Mouse (Mus musculus): ENCODE data around the gene Peg10.

Gene Peg10

DNA sequence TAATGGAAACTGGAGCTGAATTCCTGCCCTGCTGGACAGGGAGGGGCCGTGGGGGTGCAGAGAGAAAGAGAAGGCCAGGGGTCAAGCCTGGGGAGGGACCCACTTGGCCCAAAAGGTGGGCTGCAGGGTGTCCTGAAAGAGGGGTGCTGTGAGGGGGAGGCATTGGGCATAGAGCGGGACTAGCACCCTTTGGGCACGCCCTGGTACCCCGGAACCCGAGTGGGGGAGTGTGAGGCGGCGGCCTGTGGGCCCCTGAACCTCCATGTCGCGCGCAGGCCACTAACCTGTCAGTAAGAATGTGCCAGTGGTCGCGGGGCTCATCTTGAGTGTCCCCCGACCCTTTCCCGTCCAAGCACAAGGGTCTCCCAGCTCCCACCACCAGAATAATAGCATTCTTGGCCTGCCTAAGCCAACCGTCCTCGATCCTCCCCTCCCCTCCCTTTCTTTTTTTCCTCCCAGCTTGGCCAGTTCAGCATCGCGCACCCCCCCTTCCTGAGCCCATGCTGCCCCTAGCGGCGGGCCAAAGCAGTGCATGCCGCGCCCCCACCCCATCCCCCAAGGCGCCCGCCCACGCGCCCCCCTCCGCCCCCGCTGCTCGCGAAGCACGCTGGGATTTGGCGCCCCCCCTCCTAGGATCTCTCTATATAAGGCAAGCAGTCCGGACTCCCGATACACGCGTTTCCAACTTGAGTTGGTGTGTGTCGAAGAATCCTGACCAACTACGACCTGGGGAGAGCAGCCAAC lies at the start of gene Peg10, which contains the start of gene Sgce:
TSS of gene Peg10 (plus strand) at position 611 of the 744 bp plus-strand sequence.
TSS of gene Sgce (minus strand) at position 512 of the 744 bp plus-strand sequence.
- no peak for DNase-seq (ENCODE audit: extremely low read depth, low read depth, low spot score)

DNA sequence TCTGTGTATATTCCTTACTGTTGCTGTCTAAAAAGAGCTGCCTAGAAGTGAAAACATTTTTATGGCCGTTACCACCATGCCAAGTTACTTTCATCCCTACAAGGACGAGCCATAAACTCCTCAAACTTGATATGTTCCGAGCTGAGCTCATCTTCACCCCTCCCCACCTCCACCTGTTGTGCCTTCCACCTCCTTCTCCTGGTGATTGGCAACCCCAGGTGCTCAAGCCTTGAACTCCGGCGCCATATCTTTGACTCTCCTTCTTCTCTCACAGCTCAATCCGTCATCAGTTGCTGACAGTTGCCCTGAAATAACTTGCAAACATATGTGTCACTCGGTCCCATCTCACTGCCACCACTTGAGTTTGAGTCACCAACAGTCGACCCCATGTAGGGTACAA lies 45.5 kb upstream of the Peg10 start:
- DNase-seq (ENCODE audit: extremely low read depth, low read depth, low spot score), result no peak

DNA sequence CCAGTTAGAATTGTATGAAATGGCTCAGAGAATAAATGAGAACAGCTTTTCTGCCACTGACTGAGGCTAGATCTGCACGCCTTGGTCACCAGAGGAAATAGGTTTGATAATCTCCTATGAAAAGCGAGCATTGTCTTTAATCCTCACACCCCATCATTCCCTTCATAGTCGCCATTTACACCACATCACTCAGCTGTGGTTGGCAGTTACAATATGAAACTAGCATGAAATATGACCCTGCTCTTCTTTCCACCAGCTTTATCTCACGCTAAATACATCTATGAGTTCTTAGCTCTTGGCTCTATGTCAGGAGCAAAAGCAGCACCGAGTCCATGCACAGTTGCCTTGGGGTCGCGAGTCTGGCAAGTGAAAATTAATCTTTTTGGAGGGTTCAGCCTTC lies 43.2 kb upstream of the Peg10 start:
- no peak for DNase-seq (ENCODE audit: extremely low read depth, low read depth, low spot score)

DNA sequence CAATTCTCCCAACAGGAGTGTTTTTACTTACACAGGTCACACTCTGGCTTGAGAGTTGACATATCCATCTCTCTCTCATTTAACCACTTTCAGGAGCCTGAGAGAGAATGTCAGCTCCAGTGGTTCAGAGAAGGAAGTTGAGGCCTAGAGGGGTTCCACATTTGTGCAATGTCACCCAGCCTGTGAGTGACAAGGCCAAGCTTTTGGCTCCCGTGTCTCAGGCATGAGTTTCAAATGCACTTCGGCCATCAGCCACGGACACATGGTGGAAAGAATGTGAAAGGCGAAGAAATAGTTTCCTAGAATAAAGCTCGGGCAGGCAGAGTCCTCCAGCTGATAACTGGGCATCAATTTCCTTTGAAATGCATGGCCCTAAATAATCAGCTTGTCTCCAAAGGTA lies 40.7 kb upstream of the Peg10 start:
- DNase-seq (ENCODE audit: extremely low read depth, low read depth, low spot score), result no peak

DNA sequence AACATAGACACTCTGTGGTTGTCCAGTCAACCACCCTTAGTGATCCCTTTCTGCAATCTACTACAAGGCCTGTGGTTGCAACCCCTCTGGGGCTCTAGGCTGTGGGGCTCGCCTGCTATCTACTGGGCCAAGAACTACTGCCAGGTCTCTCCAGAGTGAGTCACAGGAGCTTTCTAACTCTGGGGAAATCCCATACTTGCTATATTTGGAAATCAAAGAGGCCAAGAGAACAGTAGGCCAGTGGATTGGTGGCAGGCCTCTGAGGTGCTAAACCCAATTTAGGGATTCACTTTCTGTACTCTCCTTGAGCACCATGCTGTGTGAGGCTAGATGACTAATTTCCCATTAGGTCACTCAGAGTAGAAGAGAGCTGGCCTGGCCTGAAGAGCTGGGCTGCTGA lies 38.1 kb upstream of the Peg10 start:
- no peak for DNase-seq (ENCODE audit: extremely low read depth, low read depth, low spot score)

DNA sequence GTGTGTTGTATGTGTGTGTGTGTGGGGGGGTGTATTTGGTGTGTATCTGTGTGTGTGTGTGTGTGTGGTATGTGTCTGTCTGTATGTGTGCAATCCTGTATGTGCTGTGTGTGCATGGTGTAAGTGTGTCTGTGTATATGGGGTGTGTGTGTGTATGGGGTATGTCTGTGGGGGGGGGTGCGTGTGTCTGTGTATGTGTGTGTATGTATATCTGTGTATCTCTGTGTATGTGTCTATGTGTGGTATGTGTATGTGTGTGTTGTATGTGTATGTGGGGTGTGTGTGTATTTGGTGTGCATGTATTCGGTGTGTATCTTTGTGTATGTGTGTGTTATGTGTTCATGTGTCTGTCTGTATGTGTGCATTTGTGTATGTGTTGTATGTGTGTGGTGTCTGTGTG lies 30.9 kb upstream of the Peg10 start:
- no peak for DNase-seq (ENCODE audit: extremely low read depth, low read depth, low spot score)

DNA sequence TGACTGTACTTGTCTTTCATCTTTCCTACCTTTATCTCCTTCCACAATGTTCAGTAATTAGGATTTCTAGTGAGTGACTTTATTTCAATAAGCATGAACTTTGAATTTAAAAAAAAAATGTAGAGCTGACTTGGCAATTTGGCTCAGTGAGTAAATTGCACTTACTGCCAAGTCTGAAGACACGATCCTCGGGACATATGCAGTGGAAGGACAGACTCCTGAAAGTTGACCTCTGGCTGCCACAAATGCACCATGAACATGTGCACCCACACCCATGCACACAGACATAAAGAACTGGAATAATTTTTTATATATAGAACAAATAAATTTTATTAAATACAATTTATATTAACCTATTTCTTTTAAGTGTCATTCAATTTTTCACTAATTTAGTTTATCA lies 29.8 kb upstream of the Peg10 start:
- no peak for DNase-seq (ENCODE audit: extremely low read depth, low read depth, low spot score)

DNA sequence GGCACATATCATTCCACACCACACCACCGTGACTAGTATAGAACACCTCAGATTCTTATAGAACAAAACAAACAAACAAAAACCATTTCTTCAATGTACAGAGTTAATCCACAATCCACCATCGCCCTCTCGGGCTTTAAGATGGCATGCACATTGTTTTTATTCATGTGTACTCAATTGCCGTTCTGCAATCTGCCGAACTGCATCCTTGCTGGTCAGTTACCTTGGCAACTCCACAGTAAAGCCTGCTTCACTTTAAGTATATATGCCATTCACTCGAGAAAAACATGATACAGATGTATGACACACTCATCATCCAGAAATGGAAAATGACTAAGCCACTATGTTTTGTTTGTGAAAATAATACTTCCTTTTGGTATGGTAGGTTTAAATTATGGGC lies 25.0 kb upstream of the Peg10 start:
- no peak for DNase-seq (ENCODE audit: extremely low read depth, low read depth, low spot score)

DNA sequence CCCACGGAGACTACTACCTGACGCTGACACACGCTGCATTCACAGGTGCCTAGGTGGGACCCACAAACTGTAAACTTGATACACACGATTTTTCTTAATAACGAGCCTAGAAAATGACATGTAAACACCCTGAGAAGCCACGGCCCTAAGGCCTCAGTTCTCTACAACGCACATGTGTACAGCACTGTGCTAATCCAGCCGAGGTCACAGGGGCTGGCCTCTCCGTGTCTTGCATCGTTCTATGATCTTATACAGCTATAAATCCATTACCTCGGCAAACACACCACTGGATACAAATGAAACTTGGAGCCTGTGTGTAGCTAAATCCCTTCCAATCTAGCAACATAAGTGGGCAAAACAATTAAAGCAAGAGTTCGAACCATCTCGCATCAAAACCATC lies 24.4 kb upstream of the Peg10 start:
- DNase-seq (ENCODE audit: extremely low read depth, low read depth, low spot score), result no peak

DNA sequence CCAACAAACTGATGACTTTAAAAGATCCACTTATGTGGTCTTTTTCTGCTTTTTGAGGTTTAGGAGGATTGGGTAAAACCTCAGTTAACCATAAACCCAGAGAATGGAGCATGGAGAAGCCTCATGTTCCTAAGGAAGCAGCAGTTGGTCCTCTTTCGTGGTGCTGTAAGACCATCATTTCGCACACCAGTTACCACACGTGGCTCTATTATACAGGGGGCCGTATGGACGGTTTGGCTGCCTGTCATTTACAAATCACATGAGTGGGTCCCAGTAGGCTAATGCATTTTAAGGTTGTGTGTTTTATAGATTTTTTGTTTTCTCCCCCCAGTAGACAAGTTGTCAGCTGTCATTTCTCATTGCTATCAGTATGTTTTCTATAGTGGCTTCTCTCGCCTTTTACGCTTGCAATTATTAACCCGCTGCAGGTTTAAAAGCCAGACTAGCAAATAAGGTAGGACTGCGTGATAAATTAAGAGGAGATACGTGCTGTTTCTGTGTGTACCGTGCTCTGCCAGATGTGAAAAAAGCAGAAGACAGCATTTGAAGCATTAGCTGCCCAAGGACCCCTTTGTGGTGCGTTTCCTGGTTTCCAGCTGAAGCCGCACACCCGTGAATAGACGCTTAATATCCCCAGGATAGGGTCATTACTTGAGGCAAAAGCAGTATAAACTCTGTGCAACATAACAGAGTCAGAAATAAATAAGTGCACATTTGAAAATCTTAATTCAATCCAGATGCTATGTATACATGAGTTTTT lies 22.9 kb upstream of the Peg10 start:
- no peak for DNase-seq (ENCODE audit: extremely low read depth, low read depth, low spot score)

DNA sequence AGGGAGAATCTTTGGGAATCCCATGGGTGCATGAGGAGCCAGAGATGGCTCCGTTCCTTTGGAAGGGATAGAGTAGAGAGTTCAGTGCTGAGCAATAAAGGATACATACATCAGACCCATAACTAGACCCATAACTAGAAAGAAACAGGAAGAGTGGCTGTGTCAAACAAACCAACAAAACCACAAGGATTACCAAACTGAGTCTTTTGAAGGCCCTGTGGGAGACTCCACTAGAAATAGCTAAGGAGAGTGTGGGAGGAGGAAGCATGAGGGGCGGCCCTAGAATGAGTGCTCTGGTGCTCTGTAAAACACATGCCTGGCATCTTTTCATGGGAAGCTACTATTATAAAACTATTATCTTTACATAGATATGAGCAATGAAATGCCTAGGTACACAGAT lies 18.8 kb upstream of the Peg10 start:
- DNase-seq (ENCODE audit: extremely low read depth, low read depth, low spot score), result no peak

DNA sequence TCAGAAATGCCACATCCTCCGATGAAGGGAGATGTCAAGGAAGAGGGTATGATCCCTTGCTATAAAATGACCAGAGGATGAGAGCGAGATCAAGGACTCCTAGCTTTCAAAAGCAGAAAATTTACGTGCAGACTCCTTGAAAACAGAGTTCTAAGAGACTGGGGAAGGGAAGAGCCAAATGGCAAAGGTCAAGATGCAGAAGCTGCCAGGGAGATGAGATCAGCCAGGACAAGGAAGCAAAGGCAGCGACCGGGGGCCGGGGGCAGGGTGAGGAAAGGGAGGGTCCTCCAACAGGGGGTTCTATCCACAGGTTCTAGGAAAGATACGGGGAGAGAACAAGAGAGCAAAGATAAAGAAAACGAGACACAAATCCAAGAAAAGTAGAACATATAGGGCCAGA lies 15.4 kb upstream of the Peg10 start:
- DNase-seq (ENCODE audit: extremely low read depth, low read depth, low spot score), result no peak

DNA sequence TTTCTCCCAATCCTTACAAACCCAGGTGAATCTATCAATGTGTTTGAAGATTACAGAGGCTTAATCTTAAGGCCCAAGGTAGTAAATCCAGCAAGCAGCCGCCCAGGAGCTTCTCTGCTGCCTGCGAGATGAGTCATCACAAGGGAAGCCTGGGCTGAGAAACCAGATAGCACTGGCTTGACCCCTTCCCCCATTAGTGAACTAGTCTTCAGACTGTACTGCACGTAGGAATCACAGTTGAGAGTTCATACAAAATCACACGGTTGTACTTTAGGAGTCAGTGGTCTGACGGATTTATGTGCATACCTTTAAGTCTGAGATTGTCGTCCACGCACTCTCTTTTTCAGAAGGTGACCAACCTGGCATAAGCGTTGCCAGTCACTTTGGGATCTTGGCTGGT lies 13.9 kb upstream of the Peg10 start:
- no peak for DNase-seq (ENCODE audit: extremely low read depth, low read depth, low spot score)

DNA sequence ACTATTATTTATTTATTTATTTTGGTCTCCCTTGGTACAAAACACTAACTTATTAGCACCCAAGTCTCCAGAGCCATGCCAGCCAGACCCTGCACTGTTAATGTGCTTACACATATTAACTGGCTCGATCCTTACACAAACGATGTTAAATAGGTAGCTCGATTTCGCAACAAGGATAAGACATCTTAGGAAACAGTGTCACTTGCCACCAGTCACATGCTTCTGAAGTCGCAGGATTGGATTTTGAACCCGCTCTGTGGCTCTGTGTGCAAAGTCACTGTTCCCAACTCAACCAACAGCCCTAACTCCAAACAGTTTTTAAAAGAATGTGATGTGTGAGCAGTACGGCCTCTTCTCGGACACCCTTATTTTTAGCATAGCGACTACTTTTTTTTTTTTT lies 10.7 kb upstream of the Peg10 start:
- no peak for DNase-seq (ENCODE audit: extremely low read depth, low read depth, low spot score)

DNA sequence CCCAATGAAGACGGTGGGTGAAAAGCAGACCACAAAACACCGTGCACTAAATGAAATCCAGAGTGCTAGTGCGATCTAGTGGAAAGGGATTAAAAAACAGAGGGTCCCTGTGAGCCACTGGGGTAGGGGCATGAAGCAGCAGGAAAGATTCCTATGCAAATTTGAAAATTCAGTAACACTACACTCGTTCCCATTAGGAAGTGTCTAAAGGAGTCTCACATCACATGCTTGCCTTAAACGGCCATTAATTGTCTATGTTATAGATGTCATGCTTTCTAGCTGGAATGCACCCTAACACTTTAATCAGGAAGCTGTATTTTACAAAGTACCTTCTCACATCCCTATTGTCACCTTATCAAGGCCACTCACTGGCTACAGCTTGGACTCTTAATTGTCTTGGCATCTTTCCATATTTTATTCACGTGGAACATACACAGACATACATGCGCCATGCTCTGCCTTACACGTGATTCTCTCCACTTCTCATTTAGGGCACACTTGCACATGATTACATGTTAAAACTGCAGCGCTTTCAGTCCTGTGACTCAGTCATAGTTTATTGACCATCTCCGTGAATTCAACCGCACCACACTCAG lies 9.0 kb upstream of the Peg10 start:
- no peak for DNase-seq (ENCODE audit: extremely low read depth, low read depth, low spot score)

DNA sequence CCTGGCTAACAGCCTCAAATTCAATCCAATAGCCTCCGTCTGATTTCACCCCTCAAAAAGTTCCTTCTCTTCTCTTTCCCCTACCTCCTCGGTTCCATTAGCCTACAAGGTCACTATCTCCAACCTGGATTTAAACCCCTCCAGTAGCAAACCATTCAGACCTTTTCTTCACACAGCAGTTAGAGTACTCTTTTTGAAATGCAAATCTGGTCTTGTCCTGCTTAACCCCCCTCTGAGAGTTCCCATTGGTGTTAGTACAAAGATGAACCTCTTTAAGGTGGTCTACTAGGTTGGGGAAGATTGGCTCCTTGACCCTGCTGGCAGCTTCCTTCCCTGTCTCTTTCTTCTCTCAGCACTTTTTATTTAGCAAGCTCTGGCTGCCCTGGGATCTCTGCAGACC lies 8.4 kb upstream of the Peg10 start:
- no peak for DNase-seq (ENCODE audit: extremely low read depth, low read depth, low spot score)

DNA sequence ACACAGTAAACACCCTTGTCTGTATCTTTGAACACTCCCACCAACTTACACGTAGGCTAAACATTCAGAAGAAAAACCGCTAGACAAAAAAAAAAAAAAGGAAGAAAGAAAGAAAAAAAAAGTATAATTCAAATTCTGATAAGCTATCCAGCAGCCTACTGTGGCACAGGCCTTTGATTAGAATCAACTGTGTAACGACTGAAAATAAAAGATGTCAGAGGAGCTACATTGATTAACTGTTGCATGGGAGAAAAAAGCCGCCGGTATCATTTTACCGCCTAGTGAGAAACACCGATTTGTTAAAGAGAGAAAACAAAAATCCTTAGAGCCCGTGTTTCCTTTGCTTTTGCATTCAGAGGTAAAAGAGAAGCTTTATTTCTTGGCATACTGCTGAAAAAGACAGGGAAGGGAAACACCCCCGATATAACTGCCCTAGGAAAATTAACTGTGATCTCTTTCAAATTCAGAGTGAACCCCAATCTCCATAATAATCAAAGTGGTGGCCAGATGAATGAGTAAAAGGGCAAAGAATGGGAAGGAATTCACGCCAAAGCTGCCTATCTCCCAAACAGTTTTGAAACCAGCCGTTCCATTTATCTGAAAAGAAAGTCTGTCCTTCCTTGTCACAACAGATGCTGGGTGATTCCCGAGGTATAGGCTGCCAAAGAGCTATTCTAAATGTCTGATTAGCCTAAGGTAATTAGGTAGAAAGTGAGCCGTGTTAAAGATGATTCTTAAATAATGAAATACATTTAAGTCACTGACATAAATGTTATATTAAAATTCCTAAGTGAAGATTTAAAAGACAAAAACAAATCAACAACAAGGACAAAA lies 7.4 kb upstream of the Peg10 start:
- no peak for DNase-seq (ENCODE audit: extremely low read depth, low read depth, low spot score)

DNA sequence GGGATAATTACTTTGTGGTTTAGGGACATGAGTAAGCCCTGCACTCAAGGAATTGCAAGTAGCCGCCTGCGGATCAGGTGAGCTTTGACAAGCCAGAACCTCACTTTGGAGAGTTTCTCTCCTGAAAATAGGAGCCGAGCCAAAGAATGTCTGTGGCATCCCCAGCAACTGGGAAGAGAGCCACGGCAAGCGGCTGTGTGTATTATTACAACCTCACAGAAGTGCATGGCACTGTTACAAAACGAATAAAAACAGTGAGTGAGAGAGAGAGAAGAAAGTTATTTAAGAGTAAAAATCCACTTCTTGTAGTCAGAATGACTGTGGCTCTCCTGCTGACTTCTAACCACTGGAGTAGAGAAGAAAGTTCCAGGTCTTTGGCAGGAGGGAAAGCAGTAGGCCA lies 6.6 kb upstream of the Peg10 start:
- DNase-seq (ENCODE audit: extremely low read depth, low read depth, low spot score), result peak; percentile 18

DNA sequence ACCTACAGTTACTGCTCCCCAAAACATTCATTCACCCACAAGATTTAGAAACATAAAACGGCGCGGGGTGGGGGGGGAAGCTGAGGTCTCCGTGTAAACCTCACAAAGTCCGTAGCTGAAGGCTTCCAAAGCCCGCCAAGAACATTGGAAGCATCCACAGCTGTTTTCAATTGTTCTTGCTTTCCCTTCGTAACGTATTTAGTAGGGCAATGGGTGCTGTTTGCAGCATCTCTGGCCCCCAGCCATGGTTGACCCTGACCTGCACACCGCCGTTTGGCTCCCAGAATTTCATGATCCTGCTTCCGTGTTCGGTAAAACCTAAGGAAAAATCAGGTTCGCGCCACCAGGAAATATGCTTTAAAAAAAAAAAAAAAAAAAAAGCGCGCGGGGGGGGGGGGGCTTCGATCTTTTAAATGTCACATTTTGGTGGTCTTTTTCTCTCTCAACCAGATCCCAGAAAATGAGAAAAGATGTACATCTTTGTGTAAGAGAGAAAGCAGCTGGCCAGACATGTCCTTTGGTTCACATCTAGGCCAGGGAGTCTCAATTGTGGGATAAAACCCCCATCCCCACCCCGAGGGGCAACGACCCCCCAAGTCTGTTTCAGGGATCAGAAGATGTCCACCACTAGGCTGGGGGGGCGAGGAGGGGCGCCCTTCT lies 940 bp upstream of the Peg10 start:
- DNase-seq (ENCODE audit: extremely low read depth, low read depth, low spot score), result no peak

DNA sequence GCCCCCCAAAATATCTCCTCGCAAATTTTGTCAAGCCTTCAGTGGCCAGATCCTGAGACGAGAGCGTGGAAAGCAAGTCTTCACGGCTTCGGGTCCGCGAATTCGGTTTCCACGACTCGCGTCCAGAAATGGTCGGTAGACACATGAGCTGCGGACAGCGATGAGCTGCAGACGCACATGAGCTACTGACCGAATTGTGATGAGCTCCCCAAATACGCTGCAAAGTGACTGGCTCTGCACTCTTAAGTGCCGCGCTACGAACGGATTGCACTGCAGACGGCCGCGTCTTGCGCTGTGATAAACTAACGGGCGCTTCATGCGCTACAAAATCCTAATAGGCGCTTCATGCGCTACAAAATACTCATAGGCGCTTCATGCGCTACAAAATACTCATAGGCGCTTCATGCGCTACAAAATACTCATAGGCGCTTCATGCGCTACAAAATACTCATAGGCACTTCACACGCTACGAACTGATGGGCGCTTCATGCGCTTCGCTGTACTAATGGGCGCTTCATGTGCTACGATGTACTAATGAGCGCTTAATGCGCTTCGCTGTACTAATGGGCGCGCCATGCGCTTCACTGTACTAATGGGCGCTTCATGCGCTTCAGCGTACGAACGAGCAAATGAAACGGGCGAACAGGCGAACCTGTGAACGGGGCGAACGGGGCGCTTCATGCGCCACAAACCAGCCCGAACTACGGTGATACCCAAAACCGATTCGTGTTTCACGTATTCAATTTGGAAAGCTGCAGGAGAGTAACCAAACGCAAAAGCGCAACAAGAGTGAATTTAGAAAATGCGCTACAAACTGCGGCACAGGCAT lies 785 bp downstream of the Peg10 start:
- DNase-seq (ENCODE audit: extremely low read depth, low read depth, low spot score), result no peak

Measured in fat pad, adult 2 months (tissue).